Mouse (Mus musculus): ENCODE results near the gene Tmem240.

DNA sequence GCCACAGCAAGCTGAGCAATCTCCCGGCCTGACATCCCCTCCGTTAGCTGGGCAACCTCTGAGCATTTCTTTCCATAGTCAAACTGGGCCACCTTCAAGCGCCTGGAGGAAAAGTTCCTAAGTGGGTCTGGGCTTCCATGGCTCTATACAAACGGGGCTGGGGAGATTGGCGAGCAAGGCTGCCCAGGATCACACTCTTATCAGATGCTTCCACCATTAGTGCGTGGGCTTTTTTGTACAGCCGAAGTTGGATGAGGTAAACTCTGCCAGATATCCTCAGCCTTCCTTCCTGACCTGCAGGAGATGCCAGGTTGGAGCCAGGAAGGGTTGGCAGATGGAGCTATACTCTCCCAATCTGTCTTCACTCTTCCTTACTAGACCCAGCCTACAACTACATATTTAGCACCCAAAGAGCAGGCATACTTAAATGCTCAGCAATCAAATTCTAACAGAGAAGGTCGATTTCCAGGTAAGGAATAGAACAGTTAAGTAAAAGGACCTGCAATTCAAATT is 11.5 kb downstream of the Tmem240 start:
- TF ChIP-seq CTCF (IDR thresholded peaks at IDR 0.05; ENCODE audit: low read depth) (no peak), EP300 (IDR thresholded peaks at IDR 0.05; ENCODE audit: low read depth) (no peak)

Data from heart, postnatal 0 days (tissue).